Mouse (Mus musculus): ENCODE data around the gene Ralbp1. TPM values are rescaled to one million over a fixed set of nuclear protein-coding genes. Genes with fewer than 3 reads are reported as not detected.

The Ralbp1 gene
- 40.3 TPM for polyA plus RNA-seq (2014; fragmentation: Illumina TruSeq; extraction: RNeasy Lipid Tissue Mini Kit (QIAGEN cat#74804); ENCODE audit: low replicate concordance)

DNA sequence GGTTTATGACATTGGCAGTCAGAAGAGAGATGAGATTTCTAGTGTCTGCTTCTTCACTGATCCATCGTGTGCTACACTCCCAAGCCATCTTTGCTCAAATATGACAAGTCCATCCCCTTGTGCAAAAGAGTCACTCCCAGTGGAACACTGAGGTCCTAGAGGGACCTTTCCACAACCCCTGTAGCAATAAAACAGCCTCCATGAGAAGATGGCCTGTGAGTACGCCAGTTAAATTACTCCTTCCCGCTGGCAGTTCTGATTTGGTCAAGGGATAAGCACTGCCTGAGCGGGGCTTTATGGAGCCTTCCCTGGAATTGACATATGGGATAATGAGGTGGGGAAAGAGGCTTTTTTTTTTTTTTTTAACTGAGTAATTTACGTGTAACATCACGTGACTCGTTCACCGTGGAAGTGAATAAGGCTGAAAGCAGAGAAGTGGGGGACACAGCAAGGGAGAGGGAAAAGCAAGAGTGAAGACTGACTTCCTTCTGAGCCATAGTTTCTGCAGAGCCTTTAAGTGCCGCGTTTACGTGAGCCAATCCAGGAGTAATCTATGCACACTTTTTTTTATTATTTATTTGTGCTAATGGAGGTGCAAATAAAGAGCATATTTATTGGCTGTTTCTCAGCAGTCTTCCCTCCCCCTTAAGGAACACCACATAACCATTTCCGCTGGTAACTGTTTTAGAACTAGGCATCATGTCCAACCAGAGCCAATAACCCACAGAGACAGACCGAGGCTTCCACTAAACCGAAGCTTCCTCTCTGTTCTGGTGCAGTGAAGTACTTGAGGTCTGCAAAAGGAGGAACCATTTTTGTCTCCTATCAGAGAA lies at the start of gene Ralbp1:
TSS of gene Ralbp1 (minus strand) at position 102 of the 833 bp plus-strand sequence.

Other genes with a start within 250 kb of the Ralbp1 start
- gene Txndc2, start 243.6 kb downstream of the Ralbp1 start, polyA plus RNA-seq (2014; fragmentation: Illumina TruSeq; extraction: RNeasy Lipid Tissue Mini Kit (QIAGEN cat#74804); ENCODE audit: low replicate concordance): not detected
- gene Rab31, start 113.0 kb downstream of the Ralbp1 start, polyA plus RNA-seq (2014; fragmentation: Illumina TruSeq; extraction: RNeasy Lipid Tissue Mini Kit (QIAGEN cat#74804); ENCODE audit: low replicate concordance): 8.2 TPM
- gene Ppp4r1, start 103.2 kb downstream of the Ralbp1 start, polyA plus RNA-seq (2014; fragmentation: Illumina TruSeq; extraction: RNeasy Lipid Tissue Mini Kit (QIAGEN cat#74804); ENCODE audit: low replicate concordance): 47.4 TPM
- gene Twsg1, start 65.4 kb upstream of the Ralbp1 start, polyA plus RNA-seq (2014; fragmentation: Illumina TruSeq; extraction: RNeasy Lipid Tissue Mini Kit (QIAGEN cat#74804); ENCODE audit: low replicate concordance): 86.9 TPM
- 32.8 TPM for gene Ankrd12, start 191.3 kb upstream of the Ralbp1 start, polyA plus RNA-seq (2014; fragmentation: Illumina TruSeq; extraction: RNeasy Lipid Tissue Mini Kit (QIAGEN cat#74804); ENCODE audit: low replicate concordance)
- 991 TPM for gene Ndufv2, start 215.8 kb upstream of the Ralbp1 start, polyA plus RNA-seq (2014; fragmentation: Illumina TruSeq; extraction: RNeasy Lipid Tissue Mini Kit (QIAGEN cat#74804); ENCODE audit: low replicate concordance)
- 0.78 TPM for gene Washc1, start 225.7 kb upstream of the Ralbp1 start, polyA plus RNA-seq (2014; fragmentation: Illumina TruSeq; extraction: RNeasy Lipid Tissue Mini Kit (QIAGEN cat#74804); ENCODE audit: low replicate concordance)
- gene Ddx11, start 237.7 kb upstream of the Ralbp1 start, polyA plus RNA-seq (2014; fragmentation: Illumina TruSeq; extraction: RNeasy Lipid Tissue Mini Kit (QIAGEN cat#74804); ENCODE audit: low replicate concordance): 1.7 TPM

Data from small intestine, adult 10 weeks (tissue).